Mouse (Mus musculus) sigmoid colon, adult 10 weeks (tissue): ENCODE measurements around the gene Rdh5. TPM values are rescaled to one million over a fixed set of nuclear protein-coding genes. Genes with fewer than 3 reads are reported as not detected.

ENCODE experiments used
- polyA plus RNA-seq: library from polyadenylated mRNA; stranded (reverse); fragments of 350-450 nt; fragmentation: Illumina TruSeq; extraction: RNeasy Lipid Tissue Mini Kit (QIAGEN cat#74804); gene quantifications from one replicate; pipeline ENCODE4 v1.2.3, GENCODE M21; 2014; ENCODE audit warnings: low read depth, low replicate concordance

The Rdh5 gene
- 3.9 TPM for polyA plus RNA-seq

GRCm38 (mm10) chr10:128922822-128923012 is at the start of gene Rdh5:
Gene Rdh5, minus strand, starts transcription at chr10:128922888.

GRCm38 (mm10) chr10:128960590-128961584 is 38.2 kb upstream of the Rdh5 start, which contains the start of gene Mettl7b:
Gene Mettl7b, minus strand, starts transcription at chr10:128960988.

GRCm38 (mm10) chr10:128933574-128933973 is 10.9 kb upstream of the Rdh5 start, which contains the start of gene Itga7:
Gene Itga7, plus strand, starts transcription at chr10:128933818.

GRCm38 (mm10) chr10:128923935-128924334 is 1.2 kb upstream of the Rdh5 start, which contains the start of gene Bloc1s1:
Gene Bloc1s1, minus strand, starts transcription at chr10:128924035.

GRCm38 (mm10) chr10:128900698-128901097 is 22.0 kb downstream of the Rdh5 start, which contains the start of gene Cd63:
Gene Cd63, plus strand, starts transcription at chr10:128900989.

GRCm38 (mm10) chr10:128891296-128892094 is 31.2 kb downstream of the Rdh5 start, which contains the start of gene Gdf11:
Gene Gdf11, minus strand, starts transcription at chr10:128891718.

Other genes with a start within 250 kb of the Rdh5 start
- 5.9 TPM for gene Suox, start 248.8 kb downstream of the Rdh5 start, polyA plus RNA-seq
- gene Rab5b, start 226.6 kb downstream of the Rdh5 start, polyA plus RNA-seq = 100 TPM
- gene Pmel, start 218.7 kb downstream of the Rdh5 start, polyA plus RNA-seq = not detected
- 21.9 TPM for gene Cdk2, start 217.9 kb downstream of the Rdh5 start, polyA plus RNA-seq
- gene Dgka, start 178.0 kb downstream of the Rdh5 start, polyA plus RNA-seq = 76.1 TPM
- 0.95 TPM for gene Pym1, start 175.0 kb downstream of the Rdh5 start, polyA plus RNA-seq
- gene Mmp19, start 132.0 kb downstream of the Rdh5 start, polyA plus RNA-seq = 7.0 TPM
- gene Dnajc14, start 118.8 kb downstream of the Rdh5 start, polyA plus RNA-seq = 61.1 TPM
- 8.0 TPM for gene Tmem198b, start 118.5 kb downstream of the Rdh5 start, polyA plus RNA-seq
- 258 TPM for gene Sarnp, start 105.6 kb downstream of the Rdh5 start, polyA plus RNA-seq
- 259 TPM for gene Ormdl2, start 101.2 kb downstream of the Rdh5 start, polyA plus RNA-seq
- gene Gdf11, start 31.2 kb downstream of the Rdh5 start, polyA plus RNA-seq = 2.7 TPM
- 777 TPM for gene Cd63, start 21.9 kb downstream of the Rdh5 start, polyA plus RNA-seq
- gene Bloc1s1, start 1.1 kb upstream of the Rdh5 start, polyA plus RNA-seq = not detected
- gene Itga7, start 10.9 kb upstream of the Rdh5 start, polyA plus RNA-seq = 4.2 TPM
- gene Mettl7b, start 38.1 kb upstream of the Rdh5 start, polyA plus RNA-seq = 20.4 TPM
- gene Olfr9, start 66.5 kb upstream of the Rdh5 start, polyA plus RNA-seq = not detected
- gene Olfr763, start 87.9 kb upstream of the Rdh5 start, polyA plus RNA-seq = not detected
- gene Olfr764-ps1, start 117.0 kb upstream of the Rdh5 start, polyA plus RNA-seq = not detected
- gene Olfr765, start 127.1 kb upstream of the Rdh5 start, polyA plus RNA-seq = not detected
- not detected for gene Olfr766-ps1, start 146.1 kb upstream of the Rdh5 start, polyA plus RNA-seq
- gene Olfr767, start 160.0 kb upstream of the Rdh5 start, polyA plus RNA-seq = not detected
- not detected for gene Olfr768, start 176.5 kb upstream of the Rdh5 start, polyA plus RNA-seq
- gene Olfr769, start 195.0 kb upstream of the Rdh5 start, polyA plus RNA-seq = not detected
- not detected for gene Olfr770, start 216.1 kb upstream of the Rdh5 start, polyA plus RNA-seq
- not detected for gene Olfr771, start 241.9 kb upstream of the Rdh5 start, polyA plus RNA-seq